Mouse (Mus musculus): Measurements from ENCODE around the gene Hesx1.

The Hesx1 gene

GRCm38 (mm10) chr14:27017936-27018335 is 23.7 kb downstream of the Hesx1 start:
- DNase-seq: no peak

- no peak for DNase-seq
Observed at GRCm38 (mm10) chr14:27019850-27020249, 25.6 kb downstream of the Hesx1 start.

- peak; percentile 60 to 69 for DNase-seq
Observed at GRCm38 (mm10) chr14:27022876-27023275, 28.7 kb downstream of the Hesx1 start.

DNA sequence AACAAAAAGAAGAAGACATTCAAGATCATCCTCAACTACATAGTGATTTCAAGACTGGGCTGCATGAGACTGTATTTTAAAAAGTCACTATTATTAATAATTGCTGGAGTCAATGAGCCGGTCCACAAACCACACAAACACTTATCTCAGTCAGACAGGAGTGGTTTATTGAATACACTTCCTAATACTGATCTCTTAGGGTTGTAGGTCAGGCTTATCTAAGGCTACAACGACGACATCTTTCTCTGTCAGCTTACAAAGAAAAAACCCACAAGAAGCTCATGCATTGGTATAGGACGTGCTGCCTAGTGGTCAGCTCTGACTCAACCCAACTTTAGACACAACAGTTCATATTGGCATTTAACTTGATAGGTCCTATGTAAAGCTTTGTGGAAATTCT is 30.4 kb downstream of the Hesx1 start:
- DNase-seq: no peak

GRCm38 (mm10) chr14:27029771-27030173 is 35.6 kb downstream of the Hesx1 start:
- DNase-seq: peak; percentile 9

DNA sequence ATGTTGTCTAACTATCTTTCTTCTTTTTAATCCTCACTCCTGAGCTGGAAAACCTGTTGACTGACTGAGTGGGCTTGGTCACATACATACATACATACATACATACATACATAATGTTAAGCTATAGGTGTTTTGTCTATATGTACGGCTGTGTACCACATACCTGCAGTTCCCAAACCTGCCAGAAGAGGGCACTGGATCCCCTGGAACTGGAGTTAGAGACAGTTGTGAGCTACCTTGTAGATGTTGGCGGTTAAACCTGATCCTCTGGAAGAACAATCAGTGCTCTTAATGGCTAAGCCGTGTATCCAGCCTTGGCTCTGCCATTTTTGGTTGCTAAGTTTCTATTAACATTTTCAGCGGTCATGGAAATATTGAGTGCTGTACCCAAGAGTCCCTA is 36.9 kb downstream of the Hesx1 start:
- peak; percentile 63 to 74 for DNase-seq

- DNase-seq: no peak
Observed at GRCm38 (mm10) chr14:27037513-27037912, 43.3 kb downstream of the Hesx1 start.

DNA sequence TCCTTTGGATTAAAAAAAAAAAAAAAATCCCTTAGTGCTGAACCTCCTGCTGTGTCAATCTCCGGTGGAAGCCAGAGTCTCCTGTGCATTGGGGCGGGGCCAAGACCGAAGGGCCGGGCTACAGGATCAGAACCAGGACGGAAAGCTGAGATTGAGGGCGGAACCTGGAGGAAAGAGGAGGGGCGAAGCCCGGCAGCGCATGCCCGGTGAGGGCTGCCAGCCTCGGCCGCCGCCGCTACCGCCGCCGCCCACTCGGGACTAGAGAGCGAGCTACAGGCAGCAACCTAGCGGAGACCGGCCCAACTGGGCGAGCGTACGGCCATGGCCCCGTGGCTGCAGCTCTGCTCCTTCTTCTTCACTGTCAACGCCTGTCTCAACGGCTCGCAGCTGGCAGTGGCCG is 44.6 kb downstream of the Hesx1 start, which contains the start of gene Il17rd:
TSS of gene Il17rd (plus strand) at position 159 of the 400 bp plus-strand sequence.
- peak; percentile 67 to 73 for DNase-seq

- no peak for DNase-seq
Observed at GRCm38 (mm10) chr14:27039281-27040248, 45.3 kb downstream of the Hesx1 start.

GRCm38 (mm10) chr14:27040451-27040850 is 46.2 kb downstream of the Hesx1 start:
- no peak for DNase-seq

GRCm38 (mm10) chr14:27042280-27042983 is 48.2 kb downstream of the Hesx1 start:
- DNase-seq: no peak

- DNase-seq: no peak
Observed at GRCm38 (mm10) chr14:27043416-27043815, 49.2 kb downstream of the Hesx1 start.

DNA sequence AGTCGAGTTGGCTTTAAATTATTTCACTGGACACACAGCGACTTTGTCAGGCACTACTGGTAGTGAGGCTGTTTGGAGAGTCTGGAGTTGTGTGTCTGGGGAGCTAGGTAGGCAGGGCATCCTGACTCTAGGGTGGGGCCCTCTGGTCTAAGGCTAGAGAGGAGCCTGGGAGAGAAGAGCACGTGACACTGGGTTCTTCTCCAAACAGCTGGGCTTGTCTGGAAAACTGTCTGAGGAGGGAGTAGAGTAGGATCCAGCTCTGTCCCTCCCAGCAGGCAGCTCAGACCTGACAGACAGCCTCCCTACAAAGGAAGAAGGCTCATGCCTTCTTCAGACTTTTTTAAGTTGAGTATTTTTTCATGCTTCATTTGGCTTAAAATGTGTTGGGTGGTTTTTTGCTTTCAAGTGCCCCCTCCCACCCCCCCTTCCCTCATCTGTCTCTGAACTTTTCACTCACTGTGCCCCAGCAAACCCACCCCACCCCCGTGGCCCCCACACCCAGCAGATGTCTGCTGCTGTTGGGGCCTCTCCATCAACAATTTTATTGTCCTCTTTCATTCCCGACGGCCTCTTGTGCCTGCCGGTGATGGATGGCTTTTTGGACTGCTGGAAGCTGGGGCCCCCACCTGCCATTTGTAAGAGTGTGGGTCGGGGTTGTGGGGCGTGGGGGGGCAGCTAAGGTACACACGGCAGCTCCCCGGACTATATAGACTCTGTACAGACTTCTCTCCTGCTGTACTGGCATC is 50.2 kb downstream of the Hesx1 start:
- peak in 1 of 2 experiments; percentile 5 for DNase-seq

DNA sequence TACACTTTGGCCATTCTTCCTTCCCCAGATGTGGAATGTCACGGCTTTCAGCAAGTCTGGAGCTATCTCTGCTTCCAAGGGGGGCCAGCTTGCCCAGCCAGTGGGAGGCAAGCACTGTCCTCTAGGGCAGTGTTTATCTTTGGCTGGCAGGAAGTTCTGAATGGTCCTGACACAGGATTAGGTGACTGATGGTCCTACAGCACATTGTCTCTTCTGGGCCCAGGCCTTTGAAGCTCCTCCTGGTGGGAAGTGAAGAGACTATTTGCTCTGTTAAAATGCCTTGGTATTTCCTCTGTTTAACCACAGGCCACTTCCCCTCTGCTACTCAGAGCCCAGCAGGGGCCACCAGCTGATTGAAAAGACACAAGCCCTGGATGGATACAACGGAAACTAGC is 50.7 kb downstream of the Hesx1 start:
- peak in 1 of 2 experiments; percentile 15 for DNase-seq

DNA sequence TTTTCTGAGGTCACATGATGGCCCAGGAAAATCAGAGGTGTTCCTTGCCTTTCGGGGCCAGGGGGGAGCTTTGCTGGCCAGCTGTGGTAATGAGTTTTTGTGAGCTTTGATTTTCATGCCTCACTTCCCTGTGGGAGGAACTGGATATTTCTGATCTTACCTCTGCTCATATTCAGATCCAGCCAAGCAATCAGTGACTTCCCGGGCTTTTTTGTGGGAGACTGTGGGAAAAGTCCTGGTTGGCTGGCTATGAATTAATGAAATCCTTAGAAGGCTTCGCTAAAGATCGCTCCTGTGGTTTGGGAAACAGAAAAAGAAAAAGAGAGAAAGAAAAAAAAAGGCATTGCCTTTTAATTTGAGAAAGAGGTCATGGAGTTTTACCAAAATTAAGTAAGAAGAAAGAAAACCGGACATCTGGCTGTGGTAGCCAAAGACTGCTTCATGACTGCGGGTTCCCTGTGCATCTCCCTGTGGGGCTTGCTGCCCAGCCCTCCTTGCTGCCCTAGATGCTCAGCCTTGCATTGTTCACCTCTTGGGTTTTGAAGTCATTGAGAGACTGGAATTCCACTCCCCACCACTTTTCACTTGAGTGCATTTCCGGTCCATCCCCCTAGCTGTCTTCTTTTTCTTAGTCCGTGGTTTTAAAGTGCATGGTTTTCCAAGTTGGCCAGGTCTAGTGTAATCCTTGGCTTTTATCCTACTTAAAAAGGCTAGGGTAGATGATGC is 54.2 kb downstream of the Hesx1 start:
- DNase-seq: no peak

GRCm38 (mm10) chr14:27050043-27050442 is 55.8 kb downstream of the Hesx1 start:
- DNase-seq: no peak

- DNase-seq: no peak
Observed at GRCm38 (mm10) chr14:27050560-27051510, 56.6 kb downstream of the Hesx1 start.

GRCm38 (mm10) chr14:27051511-27051895 is 57.3 kb downstream of the Hesx1 start:
- DNase-seq: no peak
